Mouse (Mus musculus): ENCODE measurements around the gene Zscan5b.
A peak's percentile ranks its signal among the peaks of the same experiment; 100 is the strongest.
"Not testable (repeated sequence)": the region's sequence is repeated elsewhere in the genome, so short reads cannot be mapped to it uniquely, and the experiment has no call there.

The Zscan5b gene

DNA sequence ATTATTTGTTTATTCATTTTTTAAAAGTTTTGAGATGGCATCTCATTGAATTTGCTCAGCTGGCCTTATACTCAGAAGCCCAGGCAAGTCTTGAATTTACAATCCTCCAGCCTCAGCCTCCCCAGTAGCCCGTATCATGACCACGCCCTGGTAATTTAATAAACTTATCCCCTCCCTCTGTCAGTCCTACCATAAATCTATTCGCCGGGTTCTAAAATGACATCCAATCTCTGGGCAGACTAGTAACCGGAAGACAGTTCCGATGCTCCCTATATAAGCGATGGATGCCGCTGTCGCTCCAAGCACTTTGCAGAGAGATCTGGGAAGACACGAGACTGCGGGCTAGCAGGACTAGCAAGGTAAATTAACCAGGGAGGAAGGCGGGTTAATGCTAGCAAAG lies at the start of gene Zscan5b:
Gene Zscan5b, plus strand, starts transcription at position 301 of the 400 bp plus-strand sequence.
- DNase-seq (ENCODE audit: low spot score in 2 of 2), result no peak

DNA sequence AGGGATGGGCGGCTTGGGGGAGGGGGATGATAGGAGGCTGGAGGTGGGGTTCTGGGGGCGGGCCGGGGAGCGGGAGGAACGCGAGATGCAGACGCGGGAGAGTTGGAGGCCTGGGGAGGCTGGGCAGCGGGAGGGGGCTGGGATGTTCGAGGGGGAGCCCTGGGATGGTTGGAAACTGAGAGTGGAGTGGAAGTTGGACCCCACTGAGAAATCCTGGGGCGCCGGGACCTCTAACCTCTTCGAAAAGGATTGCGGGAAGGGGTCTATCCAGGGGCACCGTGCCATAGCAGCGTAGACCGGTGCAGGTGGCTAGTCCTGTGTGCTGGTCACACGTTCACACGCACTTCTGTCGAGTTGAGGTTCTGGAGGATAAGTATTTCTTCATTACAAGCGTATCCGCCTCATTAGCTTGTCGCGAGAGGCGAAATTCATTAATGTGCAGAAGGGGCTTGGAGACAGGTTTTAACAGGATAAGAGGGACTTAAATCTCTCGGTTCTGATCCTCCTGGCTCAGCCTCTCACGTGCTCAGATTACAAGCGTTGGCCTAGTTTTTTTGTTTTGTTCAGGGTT lies 49.3 kb upstream of the Zscan5b start:
- no peak for DNase-seq (ENCODE audit: low spot score in 2 of 2)

DNA sequence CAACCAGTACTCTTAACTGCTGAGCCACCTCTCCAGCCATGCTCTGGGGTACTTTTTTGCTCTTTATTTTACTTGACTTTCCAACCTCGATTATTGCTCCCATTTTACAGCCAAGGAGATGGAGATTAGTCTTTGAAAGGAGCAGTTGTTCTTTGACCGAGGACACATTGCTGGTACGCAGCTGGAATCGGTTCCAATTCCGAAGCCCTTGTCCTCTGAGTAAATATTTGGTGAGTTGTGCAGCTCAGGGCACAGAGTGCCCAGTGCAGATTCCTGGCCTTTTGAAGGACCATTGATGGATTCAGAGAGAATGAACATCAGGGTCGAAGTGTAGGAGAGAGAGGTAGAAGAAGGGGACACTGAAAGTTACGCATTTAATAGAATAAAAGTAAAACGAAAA lies 48.2 kb upstream of the Zscan5b start:
- DNase-seq (ENCODE audit: low spot score in 2 of 2), result no peak

DNA sequence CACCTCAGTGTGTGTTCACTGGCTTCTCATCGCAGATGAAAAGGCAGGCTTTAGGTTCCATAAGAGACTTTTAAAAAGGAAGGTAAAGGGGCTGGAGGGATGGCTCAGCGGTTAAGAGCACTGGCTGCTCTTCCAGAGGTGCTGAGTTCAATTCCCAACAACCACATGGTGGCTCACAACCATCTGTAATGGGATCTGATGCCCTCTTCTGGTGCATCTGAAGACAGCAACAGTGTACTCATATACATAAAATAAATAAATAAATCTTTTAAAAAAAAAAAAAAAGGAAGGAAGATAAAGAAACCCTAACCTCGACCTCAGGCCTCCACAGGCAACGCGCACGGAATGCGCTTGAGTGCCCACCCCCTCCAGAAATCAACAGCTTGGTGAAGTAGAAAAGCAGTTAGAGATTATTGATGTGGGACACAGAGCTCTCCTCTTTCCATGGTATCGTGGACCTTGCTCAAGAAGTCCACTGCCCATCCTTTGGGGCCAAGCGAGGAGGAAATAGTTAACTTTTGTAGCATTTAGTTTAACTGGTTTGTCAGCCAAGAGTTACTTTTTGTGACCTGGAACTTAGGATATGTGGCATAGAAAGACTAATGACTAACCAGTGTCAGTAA lies 47.6 kb upstream of the Zscan5b start:
- DNase-seq (ENCODE audit: low spot score in 2 of 2), result not testable (repeated sequence)

DNA sequence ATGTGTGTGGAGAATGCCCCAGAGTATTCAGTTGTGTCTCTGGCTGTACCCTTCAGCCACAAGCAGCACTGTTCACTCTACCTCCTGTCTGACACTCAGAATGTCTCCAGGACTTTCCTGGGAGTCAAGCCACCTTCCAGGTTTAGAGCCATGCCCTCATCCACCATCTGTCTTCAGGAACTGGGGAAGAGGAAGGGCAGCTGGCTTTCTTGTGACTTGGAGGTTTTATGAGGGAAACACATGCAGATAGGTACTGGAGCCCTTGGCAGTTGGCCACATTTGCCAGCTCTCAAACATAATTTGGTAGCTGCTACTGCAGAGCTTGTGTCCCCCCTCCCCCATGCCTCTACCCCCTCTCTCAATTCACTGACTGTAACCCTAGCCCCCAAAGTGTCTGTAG lies 43.1 kb upstream of the Zscan5b start:
- no peak for DNase-seq (ENCODE audit: low spot score in 2 of 2)

DNA sequence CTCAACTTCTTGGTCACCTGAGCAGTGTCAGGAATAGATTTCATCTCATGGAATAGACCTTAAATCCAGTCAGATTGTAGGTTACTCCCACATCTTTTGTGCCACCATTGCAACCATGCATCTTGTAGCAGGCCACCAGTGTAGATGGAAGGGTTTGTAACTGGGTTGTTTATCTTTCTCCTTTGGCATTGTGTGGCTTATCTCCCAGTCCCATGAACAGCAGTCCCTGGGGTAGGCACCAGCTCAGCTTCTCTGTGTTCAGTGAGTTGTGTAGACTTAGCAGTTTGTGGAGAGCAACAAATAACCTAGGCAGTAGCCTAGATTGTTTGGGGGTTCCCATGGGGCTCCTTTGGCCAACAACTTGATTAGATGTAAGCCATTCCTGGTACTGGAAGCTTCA lies 39.2 kb upstream of the Zscan5b start:
- DNase-seq (ENCODE audit: low spot score in 2 of 2), result no peak

DNA sequence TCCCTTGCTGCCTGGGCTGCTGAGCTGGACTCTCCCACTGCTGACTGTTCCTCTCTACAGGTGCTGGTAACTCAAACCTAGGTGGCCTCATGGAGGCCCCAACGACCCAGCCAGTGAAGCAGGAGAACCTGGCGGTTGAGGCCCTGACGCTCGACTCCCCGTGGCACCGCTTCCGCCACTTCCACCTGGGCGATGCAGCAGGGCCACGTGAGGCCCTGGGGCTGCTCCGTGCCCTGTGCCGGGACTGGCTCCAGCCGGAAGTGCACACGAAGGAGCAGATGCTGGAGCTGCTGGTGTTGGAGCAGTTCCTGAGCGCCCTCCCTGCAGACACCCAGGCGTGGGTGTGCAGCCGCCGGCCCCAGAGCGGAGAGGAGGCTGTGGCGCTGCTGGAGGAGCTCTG lies 38.3 kb upstream of the Zscan5b start:
- DNase-seq (ENCODE audit: low spot score in 2 of 2), result no peak

DNA sequence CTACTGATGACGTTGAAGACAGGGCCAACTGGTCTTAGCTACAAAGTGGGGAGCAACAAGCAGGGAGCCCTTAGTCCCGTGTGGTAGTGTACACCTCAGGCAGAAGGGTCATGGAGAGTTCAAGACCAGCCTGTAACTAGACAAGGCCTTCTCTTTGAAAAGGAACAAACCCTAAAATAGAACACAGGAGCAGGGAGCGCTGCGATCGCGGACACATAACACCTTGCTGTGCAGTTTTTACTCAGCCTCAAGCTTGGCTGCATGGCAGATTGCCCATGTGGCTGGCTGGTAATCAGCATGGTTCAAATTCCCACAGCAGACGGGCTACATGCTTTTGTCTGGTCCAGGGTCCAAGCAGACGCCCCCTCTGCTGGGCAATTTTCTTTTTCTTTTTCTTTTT lies 37.6 kb upstream of the Zscan5b start:
- no peak for DNase-seq (ENCODE audit: low spot score in 2 of 2)

DNA sequence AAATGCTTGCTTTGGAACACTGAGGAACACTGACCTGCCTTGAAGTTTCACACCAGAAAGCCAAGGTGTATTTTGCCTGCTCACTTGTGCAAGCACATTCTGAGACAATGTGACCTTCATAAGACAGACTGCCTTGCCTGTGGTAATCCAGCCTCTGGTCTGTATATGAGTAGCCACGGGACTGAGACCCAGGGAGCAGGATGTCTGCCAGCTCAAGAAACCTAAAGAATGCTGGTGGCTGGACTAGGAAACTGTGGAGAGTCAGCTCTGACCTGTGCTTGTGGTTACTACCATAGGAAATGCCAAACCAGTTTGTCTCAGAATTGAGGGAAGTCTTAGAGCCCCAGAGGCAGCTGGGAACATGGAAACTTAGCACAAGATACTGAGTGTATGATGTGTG lies 36.7 kb upstream of the Zscan5b start:
- DNase-seq (ENCODE audit: low spot score in 2 of 2), result no peak

DNA sequence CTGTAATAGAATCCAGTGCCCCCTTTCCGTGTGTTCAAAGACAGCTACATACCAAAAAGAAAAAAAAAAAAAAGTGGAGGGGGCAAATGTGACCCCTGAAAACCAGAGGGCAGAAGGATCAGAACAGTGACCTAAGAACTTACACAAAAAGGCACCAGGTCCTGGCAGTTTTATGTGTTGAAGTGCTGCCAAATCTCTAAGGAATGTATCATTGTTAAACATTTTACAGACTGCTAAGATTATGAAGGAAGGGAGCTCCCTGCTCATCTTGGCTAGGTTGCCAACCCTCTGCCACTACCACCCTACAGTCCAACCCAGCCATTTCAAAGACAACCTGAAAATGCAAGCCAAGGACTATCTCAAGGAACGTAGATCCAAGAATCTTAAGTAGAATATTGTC lies 35.9 kb upstream of the Zscan5b start:
- DNase-seq (ENCODE audit: low spot score in 2 of 2), result no peak

DNA sequence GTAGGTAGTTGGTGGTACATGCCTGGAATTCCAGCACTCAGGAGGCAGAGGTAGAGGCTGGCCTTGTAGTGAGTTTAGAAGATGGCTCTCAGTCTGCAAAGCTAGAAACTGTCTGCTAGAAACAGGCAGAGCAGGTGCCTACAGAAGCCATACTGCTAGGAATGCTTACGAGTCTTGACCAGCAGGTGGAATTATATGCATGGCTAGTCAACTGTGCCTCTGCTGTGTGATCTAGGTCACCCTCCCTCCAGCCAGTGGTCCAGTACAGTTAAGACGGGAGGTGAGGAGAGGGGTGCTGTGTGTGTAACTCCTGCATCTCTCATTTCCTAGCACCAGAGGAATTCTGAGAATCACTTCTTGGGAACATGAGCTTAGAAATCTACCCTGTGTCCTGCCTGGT lies 35.3 kb upstream of the Zscan5b start:
- no peak for DNase-seq (ENCODE audit: low spot score in 2 of 2)

DNA sequence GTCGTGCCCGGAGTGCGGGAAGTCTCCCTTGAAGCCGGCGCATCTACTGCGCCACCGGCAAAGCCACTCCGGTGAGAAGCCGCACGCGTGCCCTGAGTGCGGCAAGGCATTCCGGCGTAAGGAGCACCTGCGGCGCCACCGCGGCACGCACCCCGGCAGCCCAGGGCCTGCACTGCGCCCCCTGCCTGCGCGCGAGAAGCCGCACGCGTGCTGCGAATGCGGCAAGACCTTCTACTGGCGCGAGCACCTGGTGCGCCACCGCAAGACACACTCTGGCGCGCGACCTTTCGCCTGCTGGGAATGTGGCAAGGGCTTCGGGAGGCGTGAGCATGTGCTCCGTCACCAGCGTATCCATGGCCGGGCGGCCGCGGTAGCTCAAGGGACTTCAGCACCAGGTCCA lies 32.5 kb upstream of the Zscan5b start:
- DNase-seq (ENCODE audit: low spot score in 2 of 2), result no peak

DNA sequence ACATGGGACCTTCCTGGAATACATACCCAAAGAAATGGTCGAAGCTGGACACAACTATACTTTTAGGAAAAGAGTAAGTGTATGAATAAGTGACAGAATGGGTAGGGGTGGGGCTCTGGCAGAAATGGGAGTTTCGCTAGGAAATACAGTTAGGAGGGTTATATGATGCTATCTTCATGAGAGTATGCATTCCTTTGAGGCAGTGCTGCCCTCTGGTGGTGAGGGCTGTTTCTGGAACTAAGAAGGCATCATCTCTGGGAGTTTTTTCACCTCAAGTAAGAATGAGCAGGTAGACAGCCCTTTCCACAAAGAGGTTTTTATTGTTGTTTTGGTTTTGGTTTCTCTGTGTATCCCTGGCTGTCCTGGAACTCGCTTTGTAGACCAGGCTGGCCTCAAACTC lies 30.7 kb upstream of the Zscan5b start:
- peak; percentile 79 to 84 for DNase-seq (ENCODE audit: low spot score in 2 of 2)

DNA sequence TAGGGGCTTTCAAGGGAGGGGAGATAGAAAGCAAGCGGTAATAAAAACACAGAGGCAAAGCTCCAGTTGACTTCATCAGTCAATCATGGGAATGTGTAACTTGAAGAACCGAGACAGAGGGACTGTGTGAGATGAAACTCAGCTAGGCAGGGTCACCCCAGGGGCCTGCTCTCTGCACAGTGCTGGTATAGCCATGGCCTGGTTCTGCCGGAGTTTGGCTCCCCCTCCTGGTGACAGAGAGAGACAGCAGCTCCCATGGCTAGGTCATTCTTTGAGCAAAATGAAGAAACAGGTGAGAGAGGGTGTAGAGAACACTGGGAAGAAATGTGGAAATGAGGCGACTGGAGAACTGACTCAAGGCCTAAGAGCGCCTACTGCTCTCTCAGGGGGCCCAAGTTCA lies 27.9 kb upstream of the Zscan5b start:
- peak in 1 of 2 experiments; percentile 47 for DNase-seq (ENCODE audit: low spot score in 2 of 2)

DNA sequence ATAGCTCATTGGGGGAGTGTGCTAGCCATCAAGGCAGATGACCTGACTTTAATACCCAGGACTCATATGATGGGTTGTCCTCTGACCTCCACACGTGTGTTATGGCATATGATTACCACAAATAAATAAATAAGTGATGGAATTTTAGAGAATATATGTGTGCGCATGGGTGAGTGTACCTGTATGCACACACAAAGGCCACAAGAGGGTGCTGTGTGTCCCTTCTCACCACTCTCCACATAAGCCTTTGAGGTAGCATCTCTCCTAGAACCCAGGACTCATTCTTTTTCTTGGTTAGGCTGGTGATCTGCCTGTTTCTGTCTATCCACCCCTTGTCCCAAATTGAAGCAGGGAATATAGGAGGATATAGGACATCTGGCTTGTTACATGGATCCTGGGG lies 26.3 kb upstream of the Zscan5b start:
- DNase-seq (ENCODE audit: low spot score in 2 of 2), result no peak

DNA sequence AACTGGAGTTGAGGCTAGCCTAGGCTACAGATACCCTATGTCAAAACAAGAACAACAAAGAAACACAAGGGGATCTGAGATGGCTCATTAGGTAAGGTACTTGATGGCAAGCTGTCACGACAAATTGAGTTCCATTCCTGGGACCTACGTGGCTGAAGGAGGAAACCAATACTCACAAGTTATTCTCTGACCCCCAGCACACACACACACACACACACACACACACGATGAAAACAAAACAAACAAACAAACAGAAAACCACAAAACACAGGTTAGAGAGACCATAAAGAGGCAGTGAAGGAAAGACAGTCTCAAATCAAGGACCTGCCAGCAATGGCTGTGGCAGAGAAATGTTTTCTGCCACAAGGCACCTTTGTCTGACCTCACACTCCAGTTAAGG lies 25.3 kb upstream of the Zscan5b start, which contains the start of gene Galp:
Gene Galp, plus strand, starts transcription at position 301 of the 400 bp plus-strand sequence.
- no peak for DNase-seq (ENCODE audit: low spot score in 2 of 2)

DNA sequence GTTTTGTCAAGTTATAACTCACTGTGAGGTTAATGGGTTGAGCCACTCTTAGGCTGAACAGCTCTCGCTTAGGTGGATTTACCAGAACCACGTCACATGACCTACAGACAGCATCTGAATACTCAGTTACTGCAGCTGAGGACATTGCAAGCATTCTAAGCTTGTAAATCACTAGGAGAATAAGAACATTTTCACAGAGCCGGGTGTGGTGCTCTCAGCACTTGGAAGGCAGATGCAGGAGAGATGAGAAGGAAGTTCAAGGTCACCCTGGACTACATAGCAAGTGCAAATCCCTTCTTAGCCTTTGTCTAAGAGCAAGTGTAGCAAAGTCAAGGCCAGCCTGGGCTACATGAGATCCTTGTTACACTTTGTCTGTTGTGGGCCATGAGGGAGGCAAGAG lies 17.9 kb upstream of the Zscan5b start:
- DNase-seq (ENCODE audit: low spot score in 2 of 2), result no peak

DNA sequence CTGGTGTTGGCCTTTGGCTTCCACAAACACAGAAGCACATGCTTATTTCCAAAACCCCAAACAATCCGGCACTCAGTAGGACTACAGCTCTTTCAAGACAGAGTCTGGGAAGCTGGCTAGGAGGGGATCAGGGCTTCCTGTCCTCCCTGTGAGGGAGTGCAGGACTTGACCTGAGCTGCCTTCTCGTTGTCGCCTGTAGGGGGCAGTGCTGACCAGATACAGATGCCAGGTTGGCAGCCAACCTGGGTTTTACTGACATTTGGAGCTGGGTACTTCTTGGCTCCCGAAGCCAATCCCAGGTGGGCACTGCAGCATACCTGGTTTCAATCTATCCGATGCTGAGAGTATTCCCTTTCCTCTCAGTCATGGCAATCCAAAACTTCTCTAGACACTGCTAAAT lies 8.9 kb upstream of the Zscan5b start:
- DNase-seq (ENCODE audit: low spot score in 2 of 2), result no peak

DNA sequence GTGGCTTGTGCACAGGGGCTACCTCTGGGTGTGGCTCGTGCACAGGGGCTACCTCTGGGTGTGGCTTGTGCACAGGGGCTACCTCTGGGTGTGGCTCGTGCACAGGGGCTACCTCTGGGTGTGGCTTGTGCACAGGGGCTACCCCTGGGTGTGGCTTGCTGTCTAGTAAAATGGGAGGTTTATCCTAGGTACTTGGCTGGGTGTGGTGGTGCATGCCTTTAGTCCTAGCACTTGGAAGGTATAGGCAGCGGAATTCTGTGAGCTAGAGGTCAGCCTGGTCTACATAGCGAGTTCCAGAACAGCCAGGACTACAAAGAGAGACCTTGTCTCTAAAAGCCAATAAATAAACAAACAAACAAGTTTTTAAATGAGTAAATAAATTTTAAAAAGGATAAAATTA lies 7.4 kb upstream of the Zscan5b start:
- DNase-seq (ENCODE audit: low spot score in 2 of 2), result not testable (repeated sequence)

DNA sequence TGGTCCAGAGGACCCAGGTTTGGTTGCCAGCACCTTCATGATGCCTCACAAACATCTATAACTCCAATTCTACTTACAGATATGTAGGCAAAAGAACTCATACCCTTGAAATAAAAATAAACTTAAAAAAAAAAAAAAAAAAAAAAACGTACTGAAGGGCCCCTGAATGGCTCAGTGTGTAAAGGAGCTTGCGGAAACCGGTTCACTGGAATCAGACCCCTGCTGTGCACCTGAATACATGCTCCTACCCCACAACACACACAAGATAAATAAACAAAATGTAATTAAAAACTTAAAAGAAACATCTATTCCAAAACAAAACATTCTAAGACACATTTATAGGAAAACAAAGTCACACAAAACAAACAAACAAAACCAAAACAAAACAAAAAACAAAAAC lies 1.9 kb upstream of the Zscan5b start:
- DNase-seq (ENCODE audit: low spot score in 2 of 2), result no peak

DNA sequence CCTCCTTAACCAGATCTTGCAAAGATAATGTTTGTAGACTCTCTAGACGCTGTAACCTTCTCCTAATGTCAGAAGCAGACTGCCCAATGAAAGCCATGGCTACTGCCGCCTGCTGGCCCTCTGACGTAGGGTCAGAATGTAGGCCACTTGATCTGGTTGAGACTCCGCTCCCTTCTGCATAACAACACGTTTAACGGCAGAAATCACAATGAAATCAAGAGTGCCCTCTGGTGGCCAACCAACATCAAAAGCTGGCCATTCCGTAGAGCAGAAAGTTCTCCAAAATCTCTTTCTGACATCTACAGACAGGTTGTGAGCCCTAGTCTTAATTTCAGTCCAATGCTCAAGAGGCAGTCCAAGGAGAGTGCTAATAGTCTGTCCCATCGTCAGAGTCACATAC lies 6.4 kb downstream of the Zscan5b start:
- not testable (repeated sequence) for DNase-seq (ENCODE audit: low spot score in 2 of 2)

DNA sequence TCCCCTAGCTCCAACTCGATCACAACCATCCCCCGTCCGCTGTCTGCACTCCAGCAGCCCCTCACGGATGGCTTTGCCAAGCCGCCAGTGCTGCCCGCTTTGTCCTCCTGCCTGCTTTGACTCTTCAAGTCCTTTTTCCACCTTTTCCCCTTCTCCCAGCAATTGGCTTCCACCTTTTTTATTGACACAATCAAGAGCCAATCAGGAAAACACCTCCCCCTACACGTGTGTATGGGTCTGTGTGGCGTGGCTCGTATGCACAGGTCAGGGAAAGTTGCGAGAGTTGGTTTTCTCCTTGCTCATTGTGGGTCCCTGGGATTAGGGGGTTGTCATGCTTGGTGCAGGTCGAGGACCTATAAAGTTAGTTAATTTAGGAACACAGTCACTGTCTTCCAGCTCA lies 17.7 kb downstream of the Zscan5b start:
- no peak for DNase-seq (ENCODE audit: low spot score in 2 of 2)

DNA sequence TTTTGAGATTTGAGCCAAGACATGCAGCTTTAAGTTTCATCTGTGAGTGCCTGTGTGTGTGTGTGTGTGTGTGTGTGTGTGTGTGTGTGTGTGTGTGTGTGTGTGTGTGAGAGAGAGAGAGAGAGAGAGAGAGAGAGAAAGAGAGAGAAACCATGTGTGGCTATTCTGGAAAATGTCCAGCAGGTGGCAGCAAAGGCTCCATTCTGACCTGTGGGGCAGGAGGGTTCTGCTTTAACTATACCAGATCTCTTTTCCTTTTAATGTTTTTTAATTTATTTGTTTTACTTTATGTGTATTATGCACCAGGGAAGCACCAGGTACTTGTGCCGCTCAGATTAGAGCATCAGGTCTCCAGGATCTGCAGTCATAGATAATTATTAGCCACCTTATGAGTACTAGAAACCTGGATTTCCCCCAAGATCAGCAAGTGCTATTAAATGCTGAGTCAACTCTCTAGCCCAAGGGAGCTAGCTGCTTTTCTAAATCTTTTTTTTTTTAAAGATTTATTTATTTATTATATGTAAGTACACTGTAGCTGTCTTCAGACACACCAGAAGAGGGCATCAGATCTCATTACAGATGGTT lies 18.9 kb downstream of the Zscan5b start:
- DNase-seq (ENCODE audit: low spot score in 2 of 2), result peak in 1 of 2 experiments; percentile 6
